Mouse (Mus musculus): ENCODE data around the gene Gm11756. TPM values are rescaled to one million over a fixed set of nuclear protein-coding genes. Genes with fewer than 3 reads are reported as not detected.
"Not testable (repeated sequence)": the region's sequence is repeated elsewhere in the genome, so short reads cannot be mapped to it uniquely, and the experiment has no call there.

Gm11756 gene
- not detected in 2 replicates for polyA plus RNA-seq (2015; fragmentation: Nextera tagmentation; extraction: Ambion mirVana)

- not testable (repeated sequence) for H3K4me1 ChIP-seq (replicated peaks); ATAC-seq (ENCODE audit: insufficient read depth); H3K9me3 ChIP-seq (replicated peaks); H3K27me3 ChIP-seq; H3K27ac ChIP-seq (replicated peaks); H3K9ac ChIP-seq; H3K36me3 ChIP-seq (replicated peaks); H3K4me3 ChIP-seq (replicated peaks); H3K4me2 ChIP-seq
- WGBS (ENCODE audit: insufficient replicate concordance) = 62% methylated on average over 6 of the region's 6 CpGs
Observed at GRCm38 (mm10) chr4:73920660-73921059, at the start of gene Gm11756. Gm11756 (minus strand) TSS chr4:73920760.

GRCm38 (mm10) chr4:73950375-73950896 is 29.9 kb upstream of the Gm11756 start, which contains the start of gene 2310002L09Rik:
2310002L09Rik (minus strand) TSS chr4:73950846.
- Histone ChIP-seq H3K4me2 (no peak within 1 kb of the TSS), H3K9ac (no peak within 1 kb of the TSS), H3K9me3 (replicated peaks) (no peaks in the 10 kb centered on the region), H3K27ac (replicated peaks) (no peak within 1 kb of the TSS), H3K4me1 (replicated peaks) (no peaks in the 10 kb centered on the region), H3K27me3 (no peaks in the 10 kb centered on the region), H3K36me3 (replicated peaks) (no peaks in the 10 kb centered on the region), H3K4me3 (replicated peaks) (no peak within 1 kb of the TSS)
- no peak for ATAC-seq (ENCODE audit: insufficient read depth)
- WGBS (ENCODE audit: insufficient replicate concordance) = 63% methylated on average over 8 of the region's 8 CpGs

GRCm38 (mm10) chr4:73905853-73906252 is 14.7 kb downstream of the Gm11756 start, which contains the start of gene Gm13871:
Gm13871 (minus strand) TSS chr4:73905953.
- H3K27ac ChIP-seq (replicated peaks); H3K4me3 ChIP-seq (replicated peaks); H3K36me3 ChIP-seq (replicated peaks); H3K9me3 ChIP-seq (replicated peaks); ATAC-seq (ENCODE audit: insufficient read depth); H3K27me3 ChIP-seq; H3K9ac ChIP-seq; H3K4me2 ChIP-seq; H3K4me1 ChIP-seq (replicated peaks): not testable (repeated sequence)
- WGBS (ENCODE audit: insufficient replicate concordance) = no CpG with 5 or more reads among the region's 4 CpGs

- H3K4me3 ChIP-seq (replicated peaks); H3K4me1 ChIP-seq (replicated peaks); H3K27ac ChIP-seq (replicated peaks); H3K9ac ChIP-seq; H3K27me3 ChIP-seq; H3K9me3 ChIP-seq (replicated peaks); ATAC-seq (ENCODE audit: insufficient read depth); H3K4me2 ChIP-seq; H3K36me3 ChIP-seq (replicated peaks): not testable (repeated sequence)
- no CpG with 5 or more reads among the region's 4 CpGs for WGBS (ENCODE audit: insufficient replicate concordance)
Observed at GRCm38 (mm10) chr4:73891012-73891411, 29.5 kb downstream of the Gm11756 start, which contains the start of gene Gm11757. Gm11757 (minus strand) TSS chr4:73891112.

- H3K27me3 ChIP-seq; H3K27ac ChIP-seq (replicated peaks); ATAC-seq (ENCODE audit: insufficient read depth); H3K9me3 ChIP-seq (replicated peaks); H3K4me1 ChIP-seq (replicated peaks); H3K4me3 ChIP-seq (replicated peaks); H3K9ac ChIP-seq; H3K4me2 ChIP-seq; H3K36me3 ChIP-seq (replicated peaks): not testable (repeated sequence)
- WGBS (ENCODE audit: insufficient replicate concordance) = no CpG with 5 or more reads among the region's 4 CpGs
Observed at GRCm38 (mm10) chr4:73876166-73876565, 44.4 kb downstream of the Gm11756 start, which contains the start of gene Gm11758. Gm11758 (minus strand) TSS chr4:73876266.

Other genes with a start within 250 kb of the Gm11756 start
- gene Gm428, start 237.2 kb downstream of the Gm11756 start, polyA plus RNA-seq (2015; fragmentation: Nextera tagmentation; extraction: Ambion mirVana) = not detected in 2 replicates
- 0.03 and 0.07 TPM in 2 replicates for gene Rasef, start 129.8 kb downstream of the Gm11756 start, polyA plus RNA-seq (2015; fragmentation: Nextera tagmentation; extraction: Ambion mirVana)
- gene Gm11758, start 44.5 kb downstream of the Gm11756 start, polyA plus RNA-seq (2015; fragmentation: Nextera tagmentation; extraction: Ambion mirVana) = not detected in 2 replicates
- gene Gm11757, start 29.6 kb downstream of the Gm11756 start, polyA plus RNA-seq (2015; fragmentation: Nextera tagmentation; extraction: Ambion mirVana) = not detected in 2 replicates
- not detected in 2 replicates for gene Gm13871, start 14.8 kb downstream of the Gm11756 start, polyA plus RNA-seq (2015; fragmentation: Nextera tagmentation; extraction: Ambion mirVana)
- gene 2310002L09Rik, start 30.1 kb upstream of the Gm11756 start, polyA plus RNA-seq (2015; fragmentation: Nextera tagmentation; extraction: Ambion mirVana) = 0.50 and 0.69 TPM in 2 replicates
- gene Frmd3, start 92.7 kb upstream of the Gm11756 start, polyA plus RNA-seq (2015; fragmentation: Nextera tagmentation; extraction: Ambion mirVana) = 0.16 and 0.23 TPM in 2 replicates